Mouse (Mus musculus) liver, postnatal 0 days (tissue): ENCODE data around the gene Brat1. TPM values are rescaled to one million over a fixed set of nuclear protein-coding genes. Genes with fewer than 3 reads are reported as not detected.

ENCODE experiments used
- ATAC-seq: fragments of 200-750 bp; cut with Nextera tagmentation; 2 replicates; pipeline ENCODE4 v1.8.0; 2017; ENCODE audit warnings: mild to moderate bottlenecking, moderate library complexity
- DNase-seq: peaks from one replicate; pipeline ENCODE4 v3.0.0-alpha.2; 2016
- H3K27ac ChIP-seq: fragments of 300-500 bp; sonication (generic); 2 replicates; pipeline ENCODE4 v1.5.1; 2014; ENCODE audit warnings: antibody characterized with exemption, moderate library complexity, mild to moderate bottlenecking, low read depth
- H3K27me3 ChIP-seq: fragments of 300-500 bp; sonication (generic); 2 replicates; pipeline ENCODE4 v1.6.1; 2014; ENCODE audit warnings: low read length, control low read depth, mixed read lengths; ENCODE audit not compliant: insufficient read depth
- H3K36me3 ChIP-seq: fragments of 300-500 bp; sonication (generic); replicated peaks from 2 replicates; pipeline ENCODE4 v1.6.1; 2014; ENCODE audit warnings: mild to moderate bottlenecking, control low read depth, low read length, moderate library complexity, mixed read lengths; ENCODE audit not compliant: insufficient read depth
- H3K4me1 ChIP-seq: fragments of 300-500 bp; sonication (generic); 2 replicates; pipeline ENCODE4 v1.6.1; 2014; ENCODE audit warnings: antibody characterized with exemption, mild to moderate bottlenecking, control low read depth; ENCODE audit not compliant: insufficient read depth
- H3K4me2 ChIP-seq: fragments of 300-500 bp; sonication (generic); 2 replicates; pipeline ENCODE4 v1.6.1; 2014; ENCODE audit warnings: low read depth, mild to moderate bottlenecking, low read length, moderate library complexity, mixed read lengths
- H3K4me3 ChIP-seq: fragments of 300-500 bp; sonication (generic); 2 replicates; pipeline ENCODE4 v1.5.1; 2014; ENCODE audit warnings: low read depth, low read length
- H3K9ac ChIP-seq: fragments of 300-500 bp; sonication (generic); replicated peaks from 2 replicates; pipeline ENCODE4 v1.6.1; 2014; ENCODE audit warnings: mild to moderate bottlenecking, moderate library complexity
- H3K9me3 ChIP-seq: fragments of 300-500 bp; sonication (generic); 2 replicates; pipeline ENCODE4 v1.6.1; 2016; ENCODE audit warnings: mild to moderate bottlenecking, control low read depth, low read length, mixed read lengths
- CTCF ChIP-seq: sonication (generic); IDR thresholded peaks from 2 replicates; pipeline ENCODE4 v1.5.1; 2016; ENCODE audit warnings: antibody characterized with exemption, low read depth
- EP300 ChIP-seq: IDR thresholded peaks from 2 replicates; pipeline ENCODE4 v1.6.1; 2016; ENCODE audit warnings: antibody characterized with exemption, low read depth, mild to moderate bottlenecking
- WGBS: fragments of 180-500 bp; shearing (Covaris S2); extraction: QIAGEN DNeasy Blood & Tissue Kit; methylation state at CpG from one replicate; pipeline ENCODE4 v1.1.7; 2014; ENCODE audit not compliant: insufficient replicate concordance; 5-methylcytosine and 5-hydroxymethylcytosine counted together
- polyA plus RNA-seq: library from polyadenylated mRNA; unstranded; fragments of >200 nt; fragmentation: Nextera tagmentation; extraction: Ambion mirVana; gene quantifications from 2 replicates; pipeline ENCODE4 v1.2.1, GENCODE M21; 2015

Brat1 gene
- polyA plus RNA-seq, 1 experiment from 2014 or later: 4.9 TPM

DNA sequence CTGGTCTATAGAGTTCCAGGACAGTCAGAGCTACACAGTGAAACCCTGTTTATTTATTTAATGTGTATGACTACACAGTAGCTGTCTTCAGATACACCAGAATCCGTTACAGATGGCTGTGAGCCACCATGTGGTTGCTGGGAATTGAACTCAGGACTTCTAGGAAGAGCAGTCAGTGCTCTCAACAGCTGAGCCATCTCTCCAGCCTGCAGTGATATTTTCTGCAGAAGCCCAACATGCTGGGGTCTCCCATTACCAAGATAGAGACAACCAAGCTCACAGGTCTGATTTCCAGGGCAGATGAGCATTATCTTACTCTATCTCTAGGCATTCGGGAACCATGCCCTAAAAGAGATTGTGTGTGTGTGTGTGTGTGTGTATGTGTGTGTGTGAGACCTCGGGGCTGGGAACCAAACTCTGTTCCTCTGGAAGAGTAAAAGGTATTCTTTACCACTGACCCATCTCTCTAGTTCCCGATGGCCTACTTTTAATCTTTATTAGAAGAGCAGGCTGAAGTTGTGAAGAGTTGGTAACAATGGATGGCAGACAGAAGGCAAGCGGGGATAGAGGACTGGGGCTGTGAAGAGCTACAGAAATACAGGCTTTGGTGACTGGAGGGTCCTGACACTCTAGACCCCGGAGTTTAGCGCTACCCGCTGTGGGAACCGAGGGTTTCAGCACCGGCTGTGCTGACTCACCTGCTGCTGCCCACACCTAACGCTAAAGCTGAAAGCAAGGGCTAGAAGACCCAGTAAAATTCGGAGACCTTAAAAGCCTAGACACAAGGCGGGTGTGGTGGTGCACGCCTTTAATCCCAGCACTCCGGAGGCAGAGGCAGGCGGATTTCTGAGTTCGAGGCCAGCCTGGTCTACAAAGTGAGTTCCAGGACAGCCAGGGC, 1.1 kb upstream of the Brat1 start:
- peak overlapping the region; percentile 60 for H3K9ac ChIP-seq
- peak overlapping the region; percentile 84 for H3K27ac ChIP-seq
- peak overlapping the region; percentile 59; the same call in 1 of the 2 replicates for H3K4me3 ChIP-seq
- DNase-seq: no peak
- TF ChIP-seq EP300: no peak
- ATAC-seq: no peak
- no peaks in the 10 kb centered on the region for H3K27me3 ChIP-seq
- 21% methylated on average over 17 of the region's 17 CpGs for WGBS
- H3K9me3 ChIP-seq: no peaks in the 10 kb centered on the region
- H3K4me2 ChIP-seq: peak overlapping the region; percentile 66
- H3K36me3 ChIP-seq: peaks cover 10% of the 10 kb centered on the region; the same call in 1 of the 2 replicates
- peaks cover 42% of the 10 kb centered on the region for H3K4me1 ChIP-seq

GRCm38 (mm10) chr5:140705501-140706171, 825 bp downstream of the Brat1 start:
- no peaks in the 10 kb centered on the region for H3K9me3 ChIP-seq
- TF ChIP-seq EP300 (no peak), CTCF (no peak)
- H3K27ac ChIP-seq: peak overlapping the region; percentile 73
- peaks cover 18% of the 10 kb centered on the region for H3K36me3 ChIP-seq
- peak overlapping the region; percentile 62 for H3K4me3 ChIP-seq
- 46% methylated on average over 7 of the region's 7 CpGs for WGBS
- peak overlapping the region; percentile 65 for H3K9ac ChIP-seq
- peak overlapping the region; percentile 89 for H3K4me2 ChIP-seq
- ATAC-seq: no peak
- no peaks in the 10 kb centered on the region for H3K27me3 ChIP-seq
- no peak for DNase-seq
- peaks cover 34% of the 10 kb centered on the region for H3K4me1 ChIP-seq

DNA sequence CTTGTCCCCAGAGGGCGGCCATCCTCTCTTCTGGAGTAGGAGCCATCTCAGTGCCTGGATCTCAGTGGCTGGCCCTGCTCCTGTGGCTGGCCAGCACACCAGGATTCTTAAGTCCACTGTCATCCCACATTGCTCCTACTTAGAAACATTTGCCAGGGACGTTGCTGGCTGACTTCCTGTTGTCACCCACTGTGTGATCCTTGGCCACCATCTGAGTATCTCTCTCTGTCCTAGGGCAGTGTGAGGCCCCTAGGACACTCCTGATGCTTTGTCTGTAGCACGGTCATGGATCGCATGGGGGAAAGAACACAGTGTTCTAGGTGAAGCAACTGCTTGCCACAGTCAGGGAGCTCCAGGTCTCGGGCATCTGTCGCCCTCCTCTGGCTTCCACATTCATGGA, 5.5 kb downstream of the Brat1 start:
- Histone ChIP-seq H3K4me2 (no peak overlapping the region), H3K9me3 (no peaks in the 10 kb centered on the region), H3K27ac (no peak overlapping the region), H3K4me1 (peaks cover 10% of the 10 kb centered on the region), H3K9ac (no peak overlapping the region), H3K4me3 (no peak overlapping the region), H3K36me3 (peaks cover 48% of the 10 kb centered on the region), H3K27me3 (no peaks in the 10 kb centered on the region)
- ATAC-seq: no peak
- WGBS: 87% methylated on average over 6 of the region's 6 CpGs
- TF ChIP-seq EP300 (no peak), CTCF (no peak)
- no peak for DNase-seq

- Histone ChIP-seq H3K36me3 (peaks cover 52% of the 10 kb centered on the region), H3K4me1 (peaks cover 2% of the 10 kb centered on the region), H3K4me3 (no peak overlapping the region), H3K9ac (no peak overlapping the region), H3K27ac (no peak overlapping the region), H3K4me2 (no peak overlapping the region), H3K9me3 (no peaks in the 10 kb centered on the region), H3K27me3 (no peaks in the 10 kb centered on the region)
- 77% methylated on average over 5 of the region's 5 CpGs for WGBS
- no peak for DNase-seq
- no peak for TF ChIP-seq CTCF
- TF ChIP-seq EP300: no peak
- ATAC-seq: no peak
Measured at GRCm38 (mm10) chr5:140711040-140711439, 6.2 kb downstream of the Brat1 start.

- Histone ChIP-seq H3K36me3 (peaks cover 21% of the 10 kb centered on the region), H3K27ac (no peak overlapping the region), H3K27me3 (no peaks in the 10 kb centered on the region), H3K4me1 (no peaks in the 10 kb centered on the region), H3K9ac (no peak overlapping the region), H3K4me2 (no peak overlapping the region), H3K4me3 (no peak overlapping the region), H3K9me3 (no peaks in the 10 kb centered on the region)
- DNase-seq (no peak), ATAC-seq (no peak)
- WGBS: 43% methylated on average over 7 of the region's 7 CpGs
- no peak for TF ChIP-seq EP300
Measured at GRCm38 (mm10) chr5:140720773-140721172, 16.0 kb downstream of the Brat1 start.

GRCm38 (mm10) chr5:140722121-140722520, 17.3 kb downstream of the Brat1 start:
- Histone ChIP-seq H3K27ac (no peak overlapping the region), H3K4me2 (no peak overlapping the region), H3K9ac (no peak overlapping the region), H3K9me3 (no peaks in the 10 kb centered on the region), H3K27me3 (no peaks in the 10 kb centered on the region), H3K36me3 (peaks cover 14% of the 10 kb centered on the region), H3K4me3 (no peak overlapping the region), H3K4me1 (no peaks in the 10 kb centered on the region)
- TF ChIP-seq CTCF (no peak), EP300 (no peak)
- WGBS: 62% methylated on average over 3 of the region's 3 CpGs
- DNase-seq: no peak
- ATAC-seq: no peak
